Mouse (Mus musculus) limb, embryonic 14.5 days (tissue): ENCODE data around the gene Vstm2a. TPM values are rescaled to one million over a fixed set of nuclear protein-coding genes. Genes with fewer than 3 reads are reported as not detected.

Experiments used
- ATAC-seq: fragments of 200-750 bp; cut with Nextera tagmentation; 2 replicates; pipeline ENCODE4 v1.8.0; 2017; ENCODE audit warnings: low read depth, moderate number of reproducible peaks, moderate TSS enrichment; ENCODE audit not compliant: low FRiP score
- DNase-seq: peaks from one replicate; pipeline ENCODE4 v3.0.0-alpha.2; 2015; ENCODE audit warnings: low spot score
- H3K27ac ChIP-seq: fragments of 300-500 bp; sonication (generic); replicated peaks from 2 replicates; pipeline ENCODE4 v1.5.1; 2014; ENCODE audit warnings: low read depth, mild to moderate bottlenecking, low read length, moderate library complexity, mixed read lengths
- H3K27me3 ChIP-seq: fragments of 300-500 bp; sonication (generic); 2 replicates; pipeline ENCODE4 v1.6.1; 2014; ENCODE audit warnings: low read length, mixed read lengths; ENCODE audit not compliant: control insufficient read depth, insufficient read depth
- H3K36me3 ChIP-seq: fragments of 300-500 bp; sonication (generic); 2 replicates; pipeline ENCODE4 v1.6.1; 2014; ENCODE audit warnings: mild to moderate bottlenecking, low read length, moderate library complexity, mixed read lengths; ENCODE audit not compliant: control insufficient read depth, insufficient read depth
- H3K4me1 ChIP-seq: fragments of 300-500 bp; sonication (generic); 2 replicates; pipeline ENCODE4 v1.6.1; 2014; ENCODE audit warnings: antibody characterized with exemption, low read length, mixed read lengths; ENCODE audit not compliant: control insufficient read depth, insufficient read depth
- H3K4me2 ChIP-seq: fragments of 300-500 bp; sonication (generic); replicated peaks from 2 replicates; pipeline ENCODE4 v1.6.1; 2014; ENCODE audit warnings: low read depth, mild to moderate bottlenecking, low read length, moderate library complexity; ENCODE audit not compliant: severe bottlenecking
- H3K4me3 ChIP-seq: fragments of 300-500 bp; sonication (generic); replicated peaks from 2 replicates; pipeline ENCODE4 v1.5.1; 2014; ENCODE audit warnings: low read length
- H3K9ac ChIP-seq: fragments of 300-500 bp; sonication (generic); 2 replicates; pipeline ENCODE4 v1.6.1; 2014; ENCODE audit warnings: mild to moderate bottlenecking, low read depth, low read length, moderate library complexity; ENCODE audit not compliant: severe bottlenecking
- H3K9me3 ChIP-seq: fragments of 300-500 bp; sonication (generic); 2 replicates; pipeline ENCODE4 v1.6.1; 2016; ENCODE audit warnings: low read length; ENCODE audit not compliant: control insufficient read depth
- POLR2A ChIP-seq: fragments of 200-500 bp; IDR thresholded peaks from 2 replicates; pipeline ENCODE4 v1.8.0; 2012; ENCODE audit warnings: inconsistent platforms, mild to moderate bottlenecking, moderate library complexity, borderline replicate concordance; ENCODE audit not compliant: insufficient read depth, insufficient read length; ENCODE audit errors: extremely low read depth
- WGBS: fragments of 180-500 bp; shearing (Covaris S2); extraction: QIAGEN DNeasy Blood & Tissue Kit; methylation state at CpG from one replicate; pipeline ENCODE4 v1.1.7; 2014; 5-methylcytosine and 5-hydroxymethylcytosine counted together
- polyA plus RNA-seq, 2 experiments: library from polyadenylated mRNA; depleted of rRNA in 1 of 2; stranded (reverse) in 1 of 2; unstranded in 1 of 2; fragments of >200 nt; fragmentation: Nextera tagmentation in 1 of 2; extraction: Ambion mirVana in 1 of 2; gene quantifications; 2 replicates each; pipeline versions ENCODE4 v1.2.1 to v1.2.3; 2012 to 2014

The Vstm2a gene
- polyA plus RNA-seq, 2 experiments: 3.1 to 3.6 TPM

GRCm38 (mm10) chr11:16366852-16367587, 109.5 kb downstream of the Vstm2a start:
- 77% methylated on average over 8 of the region's 8 CpGs for WGBS
- no peak for TF ChIP-seq POLR2A
- no peak for ATAC-seq
- Histone ChIP-seq H3K4me3 (no peak overlapping the region), H3K9me3 (no peaks in the 10 kb centered on the region), H3K36me3 (no peaks in the 10 kb centered on the region), H3K9ac (no peak overlapping the region), H3K4me2 (no peak overlapping the region), H3K4me1 (no peaks in the 10 kb centered on the region), H3K27me3 (no peaks in the 10 kb centered on the region), H3K27ac (no peak overlapping the region)
- DNase-seq: peak; percentile 1

GRCm38 (mm10) chr11:16403627-16404026, 146.1 kb downstream of the Vstm2a start:
- Histone ChIP-seq H3K4me2 (no peak overlapping the region), H3K27ac (no peak overlapping the region), H3K4me3 (no peak overlapping the region), H3K9me3 (no peaks in the 10 kb centered on the region), H3K36me3 (no peaks in the 10 kb centered on the region), H3K9ac (no peak overlapping the region), H3K27me3 (no peaks in the 10 kb centered on the region), H3K4me1 (no peaks in the 10 kb centered on the region)
- 40% methylated on average over 2 of the region's 2 CpGs for WGBS
- TF ChIP-seq POLR2A: no peak
- no peak for DNase-seq
- ATAC-seq: no peak

GRCm38 (mm10) chr11:16411736-16412135, 154.2 kb downstream of the Vstm2a start:
- 44% methylated on average over 1 of the region's 1 CpGs for WGBS
- no peak overlapping the region for H3K4me3 ChIP-seq
- H3K27me3 ChIP-seq: no peaks in the 10 kb centered on the region
- no peak for TF ChIP-seq POLR2A
- H3K9ac ChIP-seq: no peak overlapping the region
- H3K9me3 ChIP-seq: no peaks in the 10 kb centered on the region
- ATAC-seq (no peak), DNase-seq (no peak)
- H3K27ac ChIP-seq: no peak overlapping the region
- no peak overlapping the region for H3K4me2 ChIP-seq
- H3K36me3 ChIP-seq: no peaks in the 10 kb centered on the region
- no peaks in the 10 kb centered on the region for H3K4me1 ChIP-seq

GRCm38 (mm10) chr11:16412609-16413008, 155.1 kb downstream of the Vstm2a start:
- ATAC-seq: peak; percentile 73

GRCm38 (mm10) chr11:16413077-16413644, 155.6 kb downstream of the Vstm2a start:
- no peak overlapping the region for H3K4me2 ChIP-seq
- no peaks in the 10 kb centered on the region for H3K4me1 ChIP-seq
- 56% methylated on average over 1 of the region's 1 CpGs for WGBS
- H3K36me3 ChIP-seq: no peaks in the 10 kb centered on the region
- no peak overlapping the region for H3K27ac ChIP-seq
- no peak for TF ChIP-seq POLR2A
- H3K9ac ChIP-seq: no peak overlapping the region
- H3K9me3 ChIP-seq: no peaks in the 10 kb centered on the region
- DNase-seq (no peak), ATAC-seq (no peak)
- H3K27me3 ChIP-seq: no peaks in the 10 kb centered on the region
- no peak overlapping the region for H3K4me3 ChIP-seq

More at GRCm38 (mm10) chr11:16412609-16413008, 155.1 kb downstream of the Vstm2a start:
- no peaks in the 10 kb centered on the region for H3K9me3 ChIP-seq
- H3K4me3 ChIP-seq: no peak overlapping the region
- H3K9ac ChIP-seq: no peak overlapping the region
- H3K27ac ChIP-seq: no peak overlapping the region
- no peak overlapping the region for H3K4me2 ChIP-seq
- DNase-seq: peak; percentile 88
- no peaks in the 10 kb centered on the region for H3K27me3 ChIP-seq
- TF ChIP-seq POLR2A: no peak
- no peaks in the 10 kb centered on the region for H3K36me3 ChIP-seq
- no peaks in the 10 kb centered on the region for H3K4me1 ChIP-seq
- 25% methylated on average over 4 of the region's 4 CpGs for WGBS
